ENCODE assay signal across 8 mouse cellular contexts in genomic region chr4:148900295-148901211, GRCm38 (mm10).
DNase-seq lines count a peak whose midpoint lies in the region; ATAC-seq and TF ChIP-seq lines count a peak whose summit lies in the region.

No protein-coding gene starts in this region.

- H3K27me3 ChIP-seq in hindbrain, embryonic 13.5 days = peaks cover 97% of the 10 kb centered on the region
- peaks cover 98% of the 10 kb centered on the region for H3K27me3 ChIP-seq in limb, embryonic 10.5 days (ENCODE audit: low read depth, poor library complexity, severe bottlenecking)
- peaks cover 85% of the 10 kb centered on the region for H3K27me3 ChIP-seq in midbrain, embryonic 11.5 days (ENCODE audit: control insufficient read depth, insufficient read depth, low read length)
- H3K27me3 ChIP-seq in small intestine, adult 2 months (ENCODE audit: control insufficient read depth, insufficient read depth, low read length) = no peaks in the 10 kb centered on the region

- H3K4me2 ChIP-seq in hindbrain, embryonic 13.5 days = peak overlapping the region; percentile 94
- peak overlapping the region; percentile 97 for H3K4me2 ChIP-seq in midbrain, embryonic 11.5 days

- under 1% methylated on average over 91 of the region's 123 CpGs for WGBS in hindbrain, embryonic 13.5 days
- WGBS in limb, embryonic 10.5 days = 1% methylated on average over 104 of the region's 123 CpGs
- WGBS in midbrain, embryonic 11.5 days = under 1% methylated on average over 95 of the region's 123 CpGs
- 1% methylated on average over 113 of the region's 123 CpGs for WGBS in small intestine, adult 2 months

- peak overlapping the region; percentile 58 for H3K27ac ChIP-seq in hindbrain, embryonic 13.5 days
- H3K27ac ChIP-seq in limb, embryonic 10.5 days = peak overlapping the region; percentile 76
- no peak overlapping the region for H3K27ac ChIP-seq in midbrain, embryonic 11.5 days (ENCODE audit: low read depth, low read length)
- peak overlapping the region; percentile 74 for H3K27ac ChIP-seq in small intestine, adult 2 months (ENCODE audit: insufficient read depth, low read depth, low read length)

- no peaks in the 10 kb centered on the region for H3K36me3 ChIP-seq in hindbrain, embryonic 13.5 days
- H3K36me3 ChIP-seq in limb, embryonic 10.5 days = no peaks in the 10 kb centered on the region
- H3K36me3 ChIP-seq in midbrain, embryonic 11.5 days (ENCODE audit: control insufficient read depth, insufficient read depth, low read length) = no peaks in the 10 kb centered on the region
- peaks cover 7% of the 10 kb centered on the region for H3K36me3 ChIP-seq in small intestine, adult 2 months (ENCODE audit: control insufficient read depth, insufficient read depth, low read length)

- no peaks in the 10 kb centered on the region for H3K9me3 ChIP-seq in hindbrain, embryonic 13.5 days
- no peaks in the 10 kb centered on the region for H3K9me3 ChIP-seq in limb, embryonic 10.5 days (replicated peaks)
- no peaks in the 10 kb centered on the region for H3K9me3 ChIP-seq in midbrain, embryonic 11.5 days (ENCODE audit: control insufficient read depth, low read length)

- no peak for TF ChIP-seq CTCF in small intestine, adult 2 months (IDR thresholded peaks at IDR 0.05; ENCODE audit: extremely low read depth, insufficient read length, insufficient replicate concordance, low read depth, low read length)

- H3K9ac ChIP-seq in hindbrain, embryonic 13.5 days = peak overlapping the region; percentile 64
- H3K9ac ChIP-seq in midbrain, embryonic 11.5 days (ENCODE audit: low read length) = peak overlapping the region; percentile 51

- peak; percentile 70 for ATAC-seq in hindbrain, embryonic 13.5 days (ENCODE audit: low FRiP score)
- peak; percentile 84 for ATAC-seq in midbrain, embryonic 11.5 days (ENCODE audit: low FRiP score)
- ATAC-seq in erythroid progenitor cell, adult 5-6 weeks (replicated peaks; ENCODE audit: low FRiP score, poor library complexity, severe bottlenecking) = no peak

- peak overlapping the region; percentile 56 for H3K4me3 ChIP-seq in hindbrain, embryonic 13.5 days
- H3K4me3 ChIP-seq in limb, embryonic 10.5 days = peak overlapping the region; percentile 72
- peak overlapping the region; percentile 57 for H3K4me3 ChIP-seq in midbrain, embryonic 11.5 days (ENCODE audit: low read depth, low read length)
- H3K4me3 ChIP-seq in small intestine, adult 2 months (ENCODE audit: low read depth, low read length) = peak overlapping the region; percentile 91

- TF ChIP-seq POLR2A in small intestine, adult 2 months (IDR thresholded peaks at IDR 0.05; ENCODE audit: low read depth, low read length) = peak; percentile 6; the same call in 1 of the 2 replicates

- H3K4me1 ChIP-seq in hindbrain, embryonic 13.5 days (replicated peaks) = peaks cover 52% of the 10 kb centered on the region
- H3K4me1 ChIP-seq in limb, embryonic 10.5 days = peaks cover 65% of the 10 kb centered on the region
- H3K4me1 ChIP-seq in midbrain, embryonic 11.5 days (ENCODE audit: control insufficient read depth, insufficient read depth, low read length) = peaks cover 8% of the 10 kb centered on the region
- peaks cover 43% of the 10 kb centered on the region for H3K4me1 ChIP-seq in small intestine, adult 2 months (ENCODE audit: control insufficient read depth, insufficient read depth, insufficient read length, low read length)

- peak; percentile 94 for DNase-seq in Muller cell, postnatal 12 days (ENCODE audit: inconsistent ontology term)
- DNase-seq in cerebellum, adult 11-12 months = peak; percentile 74
- DNase-seq in forelimb bud, embryonic 11.5 days (ENCODE audit: low read depth, low spot score) = peak; percentile 85
- DNase-seq in limb, embryonic 10.5 days (ENCODE audit: low spot score) = peak; percentile 86
- peak; percentile 98 for DNase-seq in midbrain, embryonic 11.5 days (ENCODE audit: low spot score, missing footprints)
